Mouse (Mus musculus) kidney, postnatal 0 days (tissue): ENCODE measurements around the gene Ankrd34a. TPM values are rescaled to one million over a fixed set of nuclear protein-coding genes. Genes with fewer than 3 reads are reported as not detected.

Experiments
- ATAC-seq: fragments of 200-750 bp; cut with Nextera tagmentation; replicated peaks from 2 replicates; pipeline ENCODE4 v1.8.0; 2017; ENCODE audit warnings: low read depth, moderate number of reproducible peaks, moderate TSS enrichment, moderate library complexity; ENCODE audit not compliant: low FRiP score
- DNase-seq: peaks from one replicate; pipeline ENCODE4 v3.0.0-alpha.2; 2016; ENCODE audit warnings: low spot score
- H3K27ac ChIP-seq: fragments of 300-500 bp; sonication (generic); 2 replicates; pipeline ENCODE4 v1.5.1; 2014; ENCODE audit warnings: mild to moderate bottlenecking
- H3K27me3 ChIP-seq: fragments of 300-500 bp; sonication (generic); 2 replicates; pipeline ENCODE4 v1.6.1; 2014; ENCODE audit warnings: low read length, mixed read lengths; ENCODE audit not compliant: insufficient read depth
- H3K36me3 ChIP-seq: fragments of 300-500 bp; sonication (generic); 2 replicates; pipeline ENCODE4 v1.6.1; 2014; ENCODE audit warnings: low read length, mixed read lengths; ENCODE audit not compliant: insufficient read depth
- H3K4me1 ChIP-seq: fragments of 300-500 bp; sonication (generic); replicated peaks from 2 replicates; pipeline ENCODE4 v1.6.1; 2014; ENCODE audit warnings: antibody characterized with exemption, low read length, mixed read lengths; ENCODE audit not compliant: insufficient read depth
- H3K4me2 ChIP-seq: fragments of 300-500 bp; sonication (generic); 2 replicates; pipeline ENCODE4 v1.6.1; 2014; ENCODE audit warnings: mild to moderate bottlenecking, low read length, moderate library complexity, mixed read lengths
- H3K4me3 ChIP-seq: fragments of 300-500 bp; sonication (generic); replicated peaks from 2 replicates; pipeline ENCODE4 v1.5.1; 2014; ENCODE audit warnings: low read depth, low read length
- H3K9ac ChIP-seq: fragments of 300-500 bp; sonication (generic); 2 replicates; pipeline ENCODE4 v1.6.1; 2014; ENCODE audit warnings: low read depth, low read length
- H3K9me3 ChIP-seq: fragments of 300-500 bp; sonication (generic); replicated peaks from 2 replicates; pipeline ENCODE4 v1.6.1; 2016; ENCODE audit warnings: low read length, inconsistent platforms, mixed read lengths
- CTCF ChIP-seq: IDR thresholded peaks from 2 replicates; pipeline ENCODE4 v1.5.1; 2016; ENCODE audit warnings: antibody characterized with exemption, low read depth, mild to moderate bottlenecking, moderate library complexity
- WGBS: fragments of 180-500 bp; shearing (Covaris S2); extraction: QIAGEN DNeasy Blood & Tissue Kit; methylation state at CpG from one replicate; pipeline ENCODE4 v1.1.7; 2014; 5-methylcytosine and 5-hydroxymethylcytosine counted together
- polyA plus RNA-seq: library from polyadenylated mRNA; unstranded; fragments of >200 nt; fragmentation: Nextera tagmentation; extraction: Ambion mirVana; gene quantifications from 2 replicates; pipeline ENCODE4 v1.2.1, GENCODE M21; 2015

Gene Ankrd34a
- polyA plus RNA-seq, 1 experiment from 2014 or later = 1.2 TPM

- 0 out of 2 replicates have a peak overlapping the region, but pooled peaks have one; percentile 18 for H3K9ac ChIP-seq
- H3K27ac ChIP-seq = 0 out of 2 replicates have a peak overlapping the region, but pooled peaks have one; percentile 13
- ATAC-seq (no peak), DNase-seq (no peak)
- H3K27me3 ChIP-seq = no peaks in the 10 kb centered on the region
- H3K4me3 ChIP-seq = no peak overlapping the region
- H3K9me3 ChIP-seq = no peaks in the 10 kb centered on the region
- peaks cover 12% of the 10 kb centered on the region; the same call in 1 of the 2 replicates for H3K4me1 ChIP-seq
- no peak for TF ChIP-seq CTCF
- no peaks in the 10 kb centered on the region for H3K36me3 ChIP-seq
- no peak overlapping the region for H3K4me2 ChIP-seq
- 59% methylated on average over 7 of the region's 7 CpGs for WGBS
Observed at GRCm38 (mm10) chr3:96551890-96552289, 44.5 kb upstream of the Ankrd34a start.

DNA sequence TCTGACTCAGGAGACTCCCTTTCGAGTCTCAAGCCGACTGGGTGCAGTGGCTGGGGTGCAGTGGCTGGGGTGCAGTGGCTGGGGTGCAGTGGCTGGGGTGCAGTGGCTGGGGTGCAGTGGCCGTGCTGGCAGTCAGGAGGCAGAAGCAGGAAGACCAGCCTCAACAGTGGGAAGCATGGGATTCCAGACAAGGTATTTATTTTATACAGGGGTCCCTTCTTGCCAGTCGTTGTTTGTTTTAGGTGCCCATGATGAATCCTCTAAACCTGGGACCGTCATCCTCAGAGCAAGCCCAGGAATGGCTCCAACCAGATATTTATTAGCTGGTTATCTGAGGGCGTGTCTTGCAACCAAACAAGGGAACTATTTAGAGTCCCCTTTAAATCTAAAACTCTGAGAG is 42.8 kb upstream of the Ankrd34a start:
- 80% methylated on average over 6 of the region's 6 CpGs for WGBS
- DNase-seq = no peak

DNA sequence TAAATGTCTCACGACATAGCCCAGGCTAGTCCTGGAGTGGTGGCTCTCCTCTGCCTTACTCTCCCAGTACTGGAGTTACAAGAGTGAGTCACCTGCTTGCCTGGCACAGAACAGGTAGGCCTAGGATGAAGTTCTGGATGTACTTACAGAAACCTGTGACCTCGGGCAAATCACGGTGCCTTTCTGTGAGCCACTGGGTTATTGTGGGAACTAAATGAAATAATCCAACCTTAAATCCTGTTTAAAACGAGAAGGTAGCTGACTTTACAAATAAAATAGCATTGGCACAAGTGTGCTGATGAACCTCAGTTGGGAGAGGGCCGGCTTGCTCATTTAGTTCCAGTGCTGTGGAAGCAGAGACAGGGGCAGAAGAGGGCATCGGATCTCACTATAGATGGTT is 42.2 kb upstream of the Ankrd34a start:
- TF ChIP-seq CTCF = no peak
- Histone ChIP-seq H3K4me2 (no peak overlapping the region), H3K9me3 (no peaks in the 10 kb centered on the region), H3K27me3 (no peaks in the 10 kb centered on the region), H3K9ac (no peak overlapping the region), H3K27ac (no peak overlapping the region), H3K4me3 (no peak overlapping the region), H3K4me1 (peaks cover 12% of the 10 kb centered on the region; the same call in 1 of the 2 replicates), H3K36me3 (no peaks in the 10 kb centered on the region)
- no peak for ATAC-seq
- 83% methylated on average over 6 of the region's 6 CpGs for WGBS
- DNase-seq = no peak

More for the DNA sequence above, 42.8 kb upstream of the Ankrd34a start:
- H3K36me3 ChIP-seq = no peaks in the 10 kb centered on the region
- H3K4me3 ChIP-seq = no peak overlapping the region
- no peak overlapping the region for H3K9ac ChIP-seq
- H3K27me3 ChIP-seq = no peaks in the 10 kb centered on the region
- no peak for TF ChIP-seq CTCF
- no peak for ATAC-seq
- H3K9me3 ChIP-seq = no peaks in the 10 kb centered on the region
- H3K4me1 ChIP-seq = peaks cover 12% of the 10 kb centered on the region; the same call in 1 of the 2 replicates
- H3K4me2 ChIP-seq = no peak overlapping the region
- no peak overlapping the region for H3K27ac ChIP-seq

DNA sequence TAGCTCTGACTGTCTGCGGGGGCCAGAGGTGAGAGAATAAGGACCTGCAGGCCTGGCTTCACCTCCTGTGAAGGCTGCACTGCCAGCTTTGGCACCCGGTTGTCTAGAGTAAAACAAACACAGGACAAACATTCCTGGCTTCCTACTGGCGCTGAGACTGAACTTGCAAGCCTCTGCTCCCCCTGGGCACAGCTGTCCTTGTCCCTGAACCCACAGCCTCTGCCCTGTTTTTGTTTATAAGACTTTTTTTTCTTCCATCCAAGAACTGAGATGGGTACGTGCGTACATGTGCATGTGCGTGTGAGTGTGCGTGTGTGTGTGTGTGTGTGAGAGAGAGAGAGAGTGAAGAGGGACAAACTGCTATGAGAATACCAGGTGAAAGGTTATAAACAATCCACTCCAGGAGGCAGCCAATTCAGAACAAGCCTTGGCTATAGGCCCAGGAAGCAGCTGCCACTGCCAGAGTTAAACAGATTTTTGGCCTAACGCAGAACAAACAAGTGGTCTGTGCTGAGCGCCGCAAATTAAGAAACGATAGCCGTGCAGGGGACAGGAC is 41.3 kb upstream of the Ankrd34a start:
- Histone ChIP-seq H3K4me2 (0 out of 2 replicates have a peak overlapping the region, but pooled peaks have one; percentile 12), H3K4me3 (no peak overlapping the region), H3K4me1 (peaks cover 12% of the 10 kb centered on the region; the same call in 1 of the 2 replicates), H3K9ac (no peak overlapping the region), H3K36me3 (peaks cover 7% of the 10 kb centered on the region), H3K27ac (peak overlapping the region; percentile 97), H3K9me3 (no peaks in the 10 kb centered on the region), H3K27me3 (no peaks in the 10 kb centered on the region)
- ATAC-seq = no peak
- peak; percentile 85 for DNase-seq
- WGBS = 34% methylated on average over 12 of the region's 12 CpGs
- no peak for TF ChIP-seq CTCF

DNA sequence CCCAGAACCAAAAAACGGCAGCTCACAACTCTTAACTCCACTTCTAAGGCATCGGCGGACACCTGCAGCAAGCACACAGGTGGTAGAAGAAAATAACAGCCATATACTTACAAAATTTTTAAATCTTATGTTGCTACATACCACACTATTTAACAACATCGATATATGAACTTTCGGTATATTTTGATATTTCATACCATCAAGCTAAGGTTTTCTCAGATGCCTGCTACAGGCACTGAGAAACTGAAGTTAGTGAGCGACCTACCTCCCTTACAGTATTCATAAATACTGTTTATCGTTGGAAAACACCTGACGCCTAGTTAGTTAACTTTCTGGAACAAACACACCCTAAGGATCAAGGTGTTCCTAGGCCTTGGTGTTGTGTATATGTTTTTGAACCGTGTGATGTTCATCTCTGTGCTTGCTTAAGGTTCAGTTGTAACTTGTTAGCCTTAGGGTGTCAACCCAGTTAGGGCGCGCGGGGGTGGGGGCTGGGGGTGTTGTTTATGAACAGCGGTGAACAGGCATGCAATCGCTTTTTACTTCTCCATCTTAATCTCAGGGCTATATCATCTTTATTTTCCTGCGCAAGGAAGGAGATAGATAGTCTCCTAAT is 40.3 kb upstream of the Ankrd34a start:
- WGBS = 72% methylated on average over 15 of the region's 15 CpGs
- peak overlapping the region; percentile 62; the same call in 1 of the 2 replicates for H3K9ac ChIP-seq
- peak overlapping the region; percentile 71 for H3K4me2 ChIP-seq
- H3K27me3 ChIP-seq = no peaks in the 10 kb centered on the region
- no peak for DNase-seq
- peaks cover 17% of the 10 kb centered on the region for H3K36me3 ChIP-seq
- no peaks in the 10 kb centered on the region for H3K9me3 ChIP-seq
- peaks cover 12% of the 10 kb centered on the region for H3K4me1 ChIP-seq
- no peak for TF ChIP-seq CTCF
- no peak for ATAC-seq
- H3K27ac ChIP-seq = peak overlapping the region; percentile 97
- peak overlapping the region; percentile 76; the same call in 1 of the 2 replicates for H3K4me3 ChIP-seq

DNA sequence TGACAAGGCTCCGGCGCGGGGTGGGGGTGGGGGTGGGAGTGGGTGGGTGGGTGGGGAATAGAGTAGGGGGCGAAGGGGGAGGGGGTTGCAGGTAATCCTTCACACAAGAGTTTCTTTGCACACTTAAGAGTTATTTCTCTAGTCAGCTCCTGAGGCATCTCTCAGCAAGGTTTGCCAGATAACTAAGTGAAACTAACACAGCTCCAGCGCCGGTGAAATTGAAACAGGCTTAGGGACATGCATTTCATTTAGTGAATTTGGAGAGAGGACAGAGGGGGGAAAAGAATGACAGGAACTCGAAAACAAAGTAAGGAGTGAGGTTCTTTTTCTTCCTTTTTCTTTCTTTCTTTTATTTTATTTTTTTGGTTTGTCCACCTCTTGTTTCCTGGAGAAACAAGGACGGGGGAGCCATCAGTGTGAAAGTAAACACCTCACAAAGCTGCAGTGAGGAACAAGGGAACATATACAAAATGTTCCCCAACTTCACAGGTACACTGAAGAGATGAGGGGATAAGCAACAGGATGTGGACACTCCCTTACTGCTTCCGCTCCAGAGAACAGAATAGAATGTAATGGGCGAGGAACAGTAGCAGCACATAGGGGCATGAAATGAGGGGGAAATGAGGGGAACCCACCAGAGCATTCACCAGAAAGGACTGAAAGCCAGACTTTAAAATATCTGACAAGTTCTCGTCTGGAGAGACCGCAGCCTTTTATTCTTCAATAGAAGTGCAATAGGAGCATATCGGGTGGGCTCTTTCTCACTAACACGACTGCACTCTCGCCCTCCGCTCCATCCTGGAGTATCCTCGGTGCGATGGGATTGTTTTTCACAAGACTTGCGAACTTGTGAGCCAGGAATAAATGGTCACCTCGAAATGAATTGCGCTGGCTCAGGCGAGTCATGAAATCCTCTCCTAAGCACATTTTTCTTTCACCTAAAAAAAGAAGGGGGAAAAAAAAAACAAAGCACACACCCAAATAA is 39.5 kb upstream of the Ankrd34a start:
- TF ChIP-seq CTCF = no peak

More for the DNA sequence above, 39.5 kb upstream of the Ankrd34a start:
- Histone ChIP-seq H3K4me2 (peak overlapping the region; percentile 71), H3K36me3 (peaks cover 21% of the 10 kb centered on the region), H3K9me3 (no peaks in the 10 kb centered on the region), H3K9ac (peak overlapping the region; percentile 62), H3K27me3 (no peaks in the 10 kb centered on the region), H3K4me3 (peak overlapping the region; percentile 76), H3K4me1 (peaks cover 11% of the 10 kb centered on the region), H3K27ac (peak overlapping the region; percentile 97)
- no peak for ATAC-seq
- WGBS = 4% methylated on average over 22 of the region's 22 CpGs
- DNase-seq = peak; percentile 74
